Mouse (Mus musculus) neural tube, embryonic 12.5 days (tissue): ENCODE measurements around the gene AY761184. TPM values are rescaled to one million over a fixed set of nuclear protein-coding genes. Genes with fewer than 3 reads are reported as not detected.
"Not testable (repeated sequence)": the region's sequence is repeated elsewhere in the genome, so short reads cannot be mapped to it uniquely, and the experiment has no call there.

Experiments
- ATAC-seq: fragments of 200-750 bp; cut with Nextera tagmentation; 2 replicates; pipeline ENCODE4 v1.8.0; 2017; ENCODE audit warnings: low read depth, mild to moderate bottlenecking, moderate TSS enrichment, moderate library complexity; ENCODE audit not compliant: low FRiP score
- H3K27ac ChIP-seq: fragments of 300-500 bp; sonication (generic); 2 replicates; pipeline ENCODE4 v1.5.1; 2016
- H3K27me3 ChIP-seq: fragments of 300-500 bp; sonication (generic); replicated peaks from 2 replicates; pipeline ENCODE4 v1.6.1; 2016; ENCODE audit warnings: mild to moderate bottlenecking
- H3K36me3 ChIP-seq: fragments of 300-500 bp; sonication (generic); 2 replicates; pipeline ENCODE4 v1.6.1; 2016; ENCODE audit warnings: mild to moderate bottlenecking
- H3K4me1 ChIP-seq: fragments of 300-500 bp; sonication (generic); 2 replicates; pipeline ENCODE4 v1.6.1; 2016
- H3K4me2 ChIP-seq: fragments of 300-500 bp; sonication (generic); replicated peaks from 2 replicates; pipeline ENCODE4 v1.6.1; 2016; ENCODE audit warnings: mild to moderate bottlenecking
- H3K4me3 ChIP-seq: fragments of 300-500 bp; sonication (generic); 2 replicates; pipeline ENCODE4 v1.5.1; 2016
- H3K9ac ChIP-seq: fragments of 300-500 bp; sonication (generic); 2 replicates; pipeline ENCODE4 v1.6.1; 2016; ENCODE audit warnings: mild to moderate bottlenecking
- H3K9me3 ChIP-seq: fragments of 300-500 bp; sonication (generic); 2 replicates; pipeline ENCODE4 v1.6.1; 2016; ENCODE audit warnings: mild to moderate bottlenecking
- WGBS: fragments of 180-500 bp; shearing (Covaris S2); methylation state at CpG from one replicate; pipeline ENCODE4 v1.1.7; 2016; 5-methylcytosine and 5-hydroxymethylcytosine counted together
- polyA plus RNA-seq: library from polyadenylated mRNA; unstranded; fragments of >200 nt; fragmentation: Nextera tagmentation; extraction: Ambion mirVana; gene quantifications from 2 replicates; pipeline ENCODE4 v1.2.1, GENCODE M21; 2016

AY761184 gene
- polyA plus RNA-seq, result not detected in 2 replicates

DNA sequence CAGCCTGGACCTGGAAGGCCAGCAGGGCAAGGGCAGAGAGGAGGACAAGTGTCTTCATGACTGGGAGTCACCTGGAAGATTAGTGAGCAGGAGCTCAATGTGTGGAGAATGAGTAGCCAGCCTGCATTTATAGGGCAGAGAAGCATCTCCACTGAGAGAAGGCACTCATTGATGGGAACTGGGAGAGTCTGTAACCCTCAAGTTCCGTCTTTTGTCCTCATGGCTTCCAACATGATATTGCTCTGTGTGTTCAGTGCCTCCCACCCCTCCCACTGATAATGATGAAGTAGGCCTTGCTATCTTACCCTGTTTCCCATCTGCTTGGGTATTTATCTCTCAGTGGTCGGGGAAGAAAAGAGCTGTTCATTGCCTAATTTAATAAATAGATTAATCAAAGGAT, at the start of gene AY761184:
TSS of gene AY761184 (minus strand) at position 101 of the 400 bp plus-strand sequence.
- H3K27me3 ChIP-seq, H3K4me3 ChIP-seq, H3K4me2 ChIP-seq, ATAC-seq, H3K4me1 ChIP-seq, H3K9me3 ChIP-seq, H3K36me3 ChIP-seq, H3K9ac ChIP-seq, H3K27ac ChIP-seq: not testable (repeated sequence)
- WGBS, result 69% methylated on average over 2 of the region's 2 CpGs

GRCm38 (mm10) chr8:21665497-21665896, 37.9 kb downstream of the AY761184 start, which contains the start of gene Defa34:
Defa34 (plus strand) TSS chr8:21665797.
- not testable (repeated sequence) for H3K9me3 ChIP-seq, H3K27ac ChIP-seq, H3K4me1 ChIP-seq, H3K9ac ChIP-seq, H3K27me3 ChIP-seq, ATAC-seq, H3K36me3 ChIP-seq, H3K4me3 ChIP-seq, H3K4me2 ChIP-seq
- WGBS, result 91% methylated on average over 1 of the region's 1 CpGs

- not testable (repeated sequence) for H3K36me3 ChIP-seq, H3K27ac ChIP-seq, H3K4me3 ChIP-seq, ATAC-seq, H3K4me2 ChIP-seq, H3K27me3 ChIP-seq, H3K9ac ChIP-seq, H3K9me3 ChIP-seq, H3K4me1 ChIP-seq
- WGBS, result no CpG with 5 or more reads among the region's 2 CpGs
Observed at GRCm38 (mm10) chr8:21655480-21655879, 48.0 kb downstream of the AY761184 start, which contains the start of gene Defa17. Defa17 (plus strand) TSS chr8:21655780.

Other genes starting within 250 kb of the AY761184 start
- gene Gm7849, start 247.1 kb downstream of the AY761184 start, polyA plus RNA-seq, result not detected in 2 replicates
- gene Defa20, start 194.4 kb downstream of the AY761184 start, polyA plus RNA-seq, result not detected in 2 replicates
- not detected in 2 replicates for gene Defa32, start 174.6 kb downstream of the AY761184 start, polyA plus RNA-seq
- not detected in 2 replicates for gene Defa37, start 138.3 kb downstream of the AY761184 start, polyA plus RNA-seq
- gene Defa28, start 120.6 kb downstream of the AY761184 start, polyA plus RNA-seq, result not detected in 2 replicates
- gene Gm7861, start 109.1 kb downstream of the AY761184 start, polyA plus RNA-seq, result not detected in 2 replicates
- not detected in 2 replicates for gene Defa26, start 85.5 kb downstream of the AY761184 start, polyA plus RNA-seq
- not detected in 2 replicates for gene Defa17, start 47.9 kb downstream of the AY761184 start, polyA plus RNA-seq
- gene Defa34, start 37.8 kb downstream of the AY761184 start, polyA plus RNA-seq, result not detected in 2 replicates
- gene Defa24, start 30.8 kb upstream of the AY761184 start, polyA plus RNA-seq, result not detected in 2 replicates
- not detected in 2 replicates for gene Defb50, start 119.9 kb upstream of the AY761184 start, polyA plus RNA-seq
- gene Defb2, start 136.3 kb upstream of the AY761184 start, polyA plus RNA-seq, result not detected in 2 replicates
- not detected in 2 replicates for gene Defb10, start 155.3 kb upstream of the AY761184 start, polyA plus RNA-seq
- gene Defb9, start 181.8 kb upstream of the AY761184 start, polyA plus RNA-seq, result not detected in 2 replicates
- not detected in 2 replicates for gene Defb11, start 202.8 kb upstream of the AY761184 start, polyA plus RNA-seq
- gene Defb15, start 229.1 kb upstream of the AY761184 start, polyA plus RNA-seq, result not detected in 2 replicates
- gene Defb35, start 234.7 kb upstream of the AY761184 start, polyA plus RNA-seq, result not detected in 2 replicates
- not detected in 2 replicates for gene Defb13, start 243.1 kb upstream of the AY761184 start, polyA plus RNA-seq